Mouse (Mus musculus) liver, adult 2 months (tissue): ENCODE data around the gene Prmt1.
A peak's percentile ranks its signal among the peaks of the same experiment; 100 is the strongest.

Experiments
- CTCF ChIP-seq: fragments of 200-500 bp; IDR thresholded peaks from 2 replicates; pipeline ENCODE4 v1.5.1; 2011; ENCODE audit warnings: low read depth, low read length, control low read depth
- POLR2A ChIP-seq: fragments of 200-500 bp; IDR thresholded peaks from 2 replicates; pipeline ENCODE4 v1.6.1; 2011; ENCODE audit warnings: low read length, control low read depth; ENCODE audit not compliant: insufficient read depth; ENCODE audit errors: extremely low read depth

DNA sequence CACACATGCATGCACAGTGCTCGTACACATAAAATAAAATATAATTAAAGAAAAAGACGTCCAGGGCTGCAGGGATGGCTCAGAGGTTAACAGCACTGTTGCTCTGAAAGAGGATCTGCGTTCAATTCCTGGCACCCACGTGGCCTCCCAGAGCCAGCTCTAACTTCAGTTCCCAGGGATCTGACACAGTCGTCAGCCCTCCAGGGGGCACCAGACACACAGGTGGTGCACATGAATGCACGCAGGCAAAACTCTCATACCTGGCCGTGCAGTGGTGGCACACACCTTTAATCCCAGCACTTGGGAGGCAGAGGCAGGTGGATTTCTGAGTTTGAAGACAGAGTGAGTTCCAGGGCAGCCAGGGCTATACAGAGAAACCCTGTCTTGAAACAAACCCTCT, 20.4 kb downstream of the Prmt1 start:
- TF ChIP-seq POLR2A (no peak), CTCF (peak; percentile 51)
